Mouse (Mus musculus) intestine, postnatal 0 days (tissue): ENCODE results near the gene Cog5. TPM values are rescaled to one million over a fixed set of nuclear protein-coding genes. Genes with fewer than 3 reads are reported as not detected.

ENCODE experiments used
- ATAC-seq: fragments of 200-750 bp; cut with Nextera tagmentation; 2 replicates; pipeline ENCODE4 v1.8.0; 2017; ENCODE audit warnings: mild to moderate bottlenecking, moderate TSS enrichment, moderate library complexity
- H3K27ac ChIP-seq: fragments of 300-500 bp; sonication (generic); 2 replicates; pipeline ENCODE4 v1.5.1; 2014; ENCODE audit warnings: mild to moderate bottlenecking, low read depth, low read length, moderate library complexity
- H3K27me3 ChIP-seq: fragments of 300-500 bp; sonication (generic); replicated peaks from 2 replicates; pipeline ENCODE4 v1.6.1; 2014; ENCODE audit warnings: low read length, mixed read lengths; ENCODE audit not compliant: control insufficient read depth, insufficient read depth
- H3K36me3 ChIP-seq: fragments of 300-500 bp; sonication (generic); 2 replicates; pipeline ENCODE4 v1.6.1; 2014; ENCODE audit warnings: mild to moderate bottlenecking, moderate library complexity; ENCODE audit not compliant: control insufficient read depth, insufficient read depth
- H3K4me1 ChIP-seq: fragments of 300-500 bp; sonication (generic); replicated peaks from 2 replicates; pipeline ENCODE4 v1.6.1; 2014; ENCODE audit warnings: antibody characterized with exemption, low read length, mixed read lengths; ENCODE audit not compliant: control insufficient read depth, insufficient read depth
- H3K4me2 ChIP-seq: fragments of 300-500 bp; sonication (generic); replicated peaks from 2 replicates; pipeline ENCODE4 v1.6.1; 2014; ENCODE audit warnings: low read depth, mild to moderate bottlenecking, moderate library complexity
- H3K4me3 ChIP-seq: fragments of 300-500 bp; sonication (generic); 2 replicates; pipeline ENCODE4 v1.5.1; 2014; ENCODE audit warnings: low read depth, low read length
- H3K9ac ChIP-seq: fragments of 300-500 bp; sonication (generic); 2 replicates; pipeline ENCODE4 v1.6.1; 2014; ENCODE audit warnings: mild to moderate bottlenecking, low read depth, low read length
- H3K9me3 ChIP-seq: fragments of 300-500 bp; sonication (generic); 2 replicates; pipeline ENCODE4 v1.6.1; 2016; ENCODE audit warnings: mixed run types; ENCODE audit not compliant: control insufficient read depth
- CTCF ChIP-seq: sonication (generic); IDR thresholded peaks from 2 replicates; pipeline ENCODE4 v1.5.1; 2016; ENCODE audit warnings: low read depth, mild to moderate bottlenecking, control low read depth, antibody characterized with exemption, moderate library complexity
- WGBS: fragments of 180-500 bp; shearing (Covaris S2); extraction: QIAGEN DNeasy Blood & Tissue Kit; methylation state at CpG from one replicate; pipeline ENCODE4 v1.1.7; 2014; 5-methylcytosine and 5-hydroxymethylcytosine counted together
- polyA plus RNA-seq: library from polyadenylated mRNA; unstranded; fragments of >200 nt; fragmentation: Nextera tagmentation; extraction: Ambion mirVana; gene quantifications from 2 replicates; pipeline ENCODE4 v1.2.1, GENCODE M21; 2015

The Cog5 gene
- polyA plus RNA-seq, 1 experiment from 2014 or later, result 16.4 TPM

- Histone ChIP-seq H3K36me3 (no peaks in the 10 kb centered on the region), H3K27ac (no peak overlapping the region)
Observed at GRCm38 (mm10) chr12:31848630-31849415, 194.2 kb downstream of the Cog5 start.

DNA sequence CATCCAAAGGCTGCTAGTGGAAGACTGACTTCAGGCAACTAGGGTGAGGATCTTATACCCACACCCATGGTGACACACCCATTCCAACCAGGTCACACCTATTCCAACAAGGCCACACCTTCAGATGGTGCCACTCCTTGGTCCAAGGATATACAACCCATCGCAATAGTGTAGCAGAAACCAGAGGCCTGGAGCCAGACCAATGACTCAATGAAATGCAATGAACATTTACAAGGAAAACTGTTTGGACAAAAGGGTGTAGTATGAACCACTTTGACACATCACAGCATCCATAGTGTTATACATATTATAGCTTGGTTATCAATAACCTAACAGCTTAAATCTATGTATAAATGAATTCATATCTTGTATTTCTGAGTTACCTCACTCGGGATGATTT lies 194.9 kb downstream of the Cog5 start:
- no peaks in the 10 kb centered on the region for H3K36me3 ChIP-seq
- ATAC-seq, result no peak
- no peak for TF ChIP-seq CTCF
- H3K4me3 ChIP-seq, result no peak overlapping the region
- no peak overlapping the region for H3K27ac ChIP-seq
- 83% methylated on average over 2 of the region's 2 CpGs for WGBS
- no peak overlapping the region for H3K4me2 ChIP-seq
- no peaks in the 10 kb centered on the region for H3K27me3 ChIP-seq
- H3K9me3 ChIP-seq, result no peaks in the 10 kb centered on the region
- no peak overlapping the region for H3K9ac ChIP-seq
- no peaks in the 10 kb centered on the region for H3K4me1 ChIP-seq

More at GRCm38 (mm10) chr12:31848630-31849415, 194.2 kb downstream of the Cog5 start:
- H3K4me1 ChIP-seq, result no peaks in the 10 kb centered on the region
- no peaks in the 10 kb centered on the region for H3K27me3 ChIP-seq
- ATAC-seq, result no peak
- TF ChIP-seq CTCF, result no peak
- H3K9ac ChIP-seq, result no peak overlapping the region
- no peak overlapping the region for H3K4me2 ChIP-seq
- WGBS, result 76% methylated on average over 5 of the region's 5 CpGs
- no peak overlapping the region for H3K4me3 ChIP-seq
- no peaks in the 10 kb centered on the region for H3K9me3 ChIP-seq

DNA sequence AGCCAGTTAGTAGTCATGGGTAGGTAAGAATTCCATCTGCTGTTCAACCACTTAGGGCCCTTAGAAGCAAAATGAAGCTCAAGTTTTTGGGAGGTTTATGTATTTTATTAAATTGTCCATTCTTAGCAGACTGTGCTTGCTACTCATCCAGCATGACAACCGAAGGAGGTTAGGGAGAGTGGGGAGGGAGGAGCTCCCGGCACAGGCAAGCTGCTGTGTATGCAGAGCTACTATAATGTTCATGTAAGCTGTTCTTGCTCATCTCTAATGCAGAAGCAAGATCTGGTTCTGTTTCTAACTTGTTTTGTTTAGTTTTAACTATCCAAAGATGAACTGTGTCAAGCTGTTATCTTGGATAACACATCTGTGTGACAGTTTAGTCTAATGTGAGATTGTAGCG lies 199.4 kb downstream of the Cog5 start:
- H3K9ac ChIP-seq, result no peak overlapping the region
- ATAC-seq, result no peak
- H3K36me3 ChIP-seq, result peaks cover 4% of the 10 kb centered on the region; the same call in 1 of the 2 replicates
- 57% methylated on average over 3 of the region's 3 CpGs for WGBS
- H3K4me1 ChIP-seq, result no peaks in the 10 kb centered on the region
- H3K4me2 ChIP-seq, result no peak overlapping the region
- TF ChIP-seq CTCF, result no peak
- H3K9me3 ChIP-seq, result no peaks in the 10 kb centered on the region
- H3K27ac ChIP-seq, result no peak overlapping the region
- H3K4me3 ChIP-seq, result no peak overlapping the region
- no peaks in the 10 kb centered on the region for H3K27me3 ChIP-seq

- Histone ChIP-seq H3K4me1 (no peaks in the 10 kb centered on the region), H3K27ac (no peak overlapping the region), H3K9ac (no peak overlapping the region), H3K27me3 (no peaks in the 10 kb centered on the region), H3K9me3 (no peaks in the 10 kb centered on the region), H3K36me3 (peaks cover 4% of the 10 kb centered on the region; the same call in 1 of the 2 replicates), H3K4me3 (no peak overlapping the region), H3K4me2 (no peak overlapping the region)
- no peak for TF ChIP-seq CTCF
- 82% methylated on average over 2 of the region's 2 CpGs for WGBS
- ATAC-seq, result no peak
Observed at GRCm38 (mm10) chr12:31854817-31855216, 200.1 kb downstream of the Cog5 start.

GRCm38 (mm10) chr12:31857784-31858183 lies 203.1 kb downstream of the Cog5 start:
- no peak for ATAC-seq
- Histone ChIP-seq H3K4me3 (no peak overlapping the region), H3K9me3 (no peaks in the 10 kb centered on the region), H3K4me1 (no peaks in the 10 kb centered on the region), H3K4me2 (no peak overlapping the region), H3K36me3 (peaks cover 4% of the 10 kb centered on the region; the same call in 1 of the 2 replicates), H3K9ac (no peak overlapping the region), H3K27me3 (no peaks in the 10 kb centered on the region), H3K27ac (no peak overlapping the region)
- WGBS, result 90% methylated on average over 7 of the region's 7 CpGs
- no peak for TF ChIP-seq CTCF

DNA sequence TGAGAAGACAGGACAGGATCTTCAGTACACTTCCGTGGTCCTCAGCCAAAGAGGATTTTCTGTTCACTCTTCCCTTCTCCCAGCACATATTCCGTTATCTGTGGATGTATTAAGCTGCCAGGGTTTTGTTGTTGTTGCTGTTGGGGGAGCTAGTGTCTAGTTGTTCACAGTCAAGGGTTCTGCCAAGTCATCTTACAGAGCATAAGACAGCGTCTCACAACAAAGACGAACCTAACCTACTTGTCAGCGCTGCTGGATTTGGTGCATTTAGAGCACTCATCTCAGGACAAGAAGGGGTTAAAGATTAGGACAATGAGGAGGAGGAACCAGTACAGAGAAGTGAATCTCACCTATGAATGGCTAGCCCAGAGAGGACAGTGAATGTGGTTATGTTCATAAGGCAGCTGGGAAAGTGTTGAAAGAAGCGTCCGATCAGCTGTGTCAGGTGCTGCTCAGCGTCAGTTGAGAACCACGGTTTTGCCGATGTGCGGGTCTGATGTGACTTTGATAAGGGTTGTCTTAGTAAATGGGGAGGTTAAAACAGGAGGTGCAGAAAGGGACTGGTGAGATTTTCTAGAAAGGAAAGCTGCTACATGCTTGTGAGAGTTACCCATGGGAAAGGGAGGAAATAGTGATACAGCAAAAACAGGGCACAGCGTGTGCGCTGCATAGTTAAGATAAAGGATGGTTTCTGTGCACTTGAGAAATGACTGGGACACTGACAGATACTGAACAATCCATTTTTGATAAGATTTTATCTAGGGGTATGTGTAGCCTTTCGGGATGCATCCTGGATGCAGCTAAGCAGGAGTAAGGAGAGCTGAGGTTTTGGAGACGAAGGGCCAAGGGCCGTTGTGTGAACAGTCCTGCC lies 208.2 kb downstream of the Cog5 start:
- H3K4me1 ChIP-seq, result no peaks in the 10 kb centered on the region
- no peaks in the 10 kb centered on the region for H3K9me3 ChIP-seq
- H3K9ac ChIP-seq, result no peak overlapping the region
- H3K27me3 ChIP-seq, result no peaks in the 10 kb centered on the region
- 86% methylated on average over 16 of the region's 16 CpGs for WGBS
- no peaks in the 10 kb centered on the region for H3K36me3 ChIP-seq
- no peak overlapping the region for H3K4me2 ChIP-seq
- ATAC-seq, result no peak
- H3K4me3 ChIP-seq, result no peak overlapping the region
- TF ChIP-seq CTCF, result no peak
- H3K27ac ChIP-seq, result no peak overlapping the region
